Mouse (Mus musculus): ENCODE data around the gene Eif4b.
A peak's percentile ranks its signal among the peaks of the same experiment; 100 is the strongest.

Gene Eif4b

DNA sequence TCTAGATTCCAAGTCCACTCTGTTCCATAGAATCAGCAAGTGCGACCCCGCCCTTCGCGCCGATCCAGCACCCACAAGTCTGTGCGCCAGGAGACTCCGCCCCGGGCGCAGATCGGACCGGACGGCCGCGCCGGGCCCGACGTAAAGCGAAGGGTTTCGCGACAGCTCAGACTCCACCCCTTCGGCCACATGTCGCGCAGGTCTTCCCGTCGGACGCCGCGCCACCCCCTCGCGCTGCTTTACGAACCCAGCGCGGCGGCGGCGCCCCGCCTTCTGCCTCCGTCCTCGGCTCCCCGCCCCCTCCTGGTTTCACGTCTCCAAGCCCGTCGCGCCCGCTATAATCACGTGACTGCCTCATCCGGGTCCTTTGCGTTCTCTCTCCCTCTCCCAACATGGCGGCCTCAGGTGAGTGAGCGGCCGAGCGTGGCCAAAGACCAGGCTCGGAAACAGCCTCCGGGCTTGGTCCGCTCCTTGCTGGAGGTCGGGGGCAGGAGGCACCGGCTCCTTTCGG lies at the start of gene Eif4b:
Gene Eif4b (plus strand): TSS at position 215 of the 511 bp plus-strand sequence.
- peak; percentile 96 for DNase-seq (ENCODE audit: low spot score)

DNA sequence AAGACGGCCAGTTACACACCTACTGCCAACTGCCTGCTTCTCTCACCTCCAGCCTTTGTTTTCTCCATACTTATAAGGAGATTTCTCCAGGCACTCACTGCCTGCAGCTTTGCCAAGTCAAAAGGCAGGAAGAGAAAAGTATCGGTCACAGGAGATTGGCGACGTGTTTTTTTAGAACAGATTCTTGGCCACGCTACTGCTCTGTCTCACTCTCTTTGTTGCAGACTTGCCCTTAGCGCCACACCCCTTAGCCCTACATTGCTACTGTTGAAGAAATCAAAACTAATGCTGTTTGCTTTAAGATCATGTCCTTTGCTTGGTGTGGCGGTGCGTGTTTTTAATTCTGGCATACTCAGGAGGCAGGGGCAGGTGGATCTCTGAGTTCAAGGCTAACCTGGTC lies 49.7 kb upstream of the Eif4b start:
- DNase-seq (ENCODE audit: low spot score), result no peak

- DNase-seq (ENCODE audit: low spot score), result no peak
Measured at GRCm38 (mm10) chr15:102025136-102025872, 48.3 kb upstream of the Eif4b start.

DNA sequence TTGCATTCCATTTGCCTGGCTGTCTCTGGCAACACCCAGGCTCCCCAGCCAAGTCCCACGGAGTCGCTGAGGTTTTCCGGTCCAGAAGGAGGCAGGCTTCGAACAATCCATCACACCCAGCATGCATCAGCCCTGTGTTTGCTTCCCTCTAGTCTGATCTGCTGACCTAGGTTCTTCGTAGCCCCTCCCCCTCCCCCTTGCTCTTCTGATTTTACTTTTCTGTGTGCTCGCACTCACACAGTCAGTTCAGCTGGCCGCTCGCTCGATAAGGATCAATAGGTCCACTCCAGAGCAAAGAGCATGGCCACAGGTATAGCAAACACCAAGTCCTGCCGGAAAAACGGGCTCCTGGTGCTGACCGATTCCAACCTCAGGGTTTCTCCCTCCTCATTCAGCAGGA lies 47.1 kb upstream of the Eif4b start:
- DNase-seq (ENCODE audit: low spot score), result no peak

- DNase-seq (ENCODE audit: low spot score), result no peak
Measured at GRCm38 (mm10) chr15:102028040-102028439, 45.5 kb upstream of the Eif4b start, which contains the start of gene Krt18. Gene Krt18, plus strand, starts transcription at chr15:102028180.

GRCm38 (mm10) chr15:102034121-102035053 lies 39.2 kb upstream of the Eif4b start:
- no peak for DNase-seq (ENCODE audit: low spot score)

DNA sequence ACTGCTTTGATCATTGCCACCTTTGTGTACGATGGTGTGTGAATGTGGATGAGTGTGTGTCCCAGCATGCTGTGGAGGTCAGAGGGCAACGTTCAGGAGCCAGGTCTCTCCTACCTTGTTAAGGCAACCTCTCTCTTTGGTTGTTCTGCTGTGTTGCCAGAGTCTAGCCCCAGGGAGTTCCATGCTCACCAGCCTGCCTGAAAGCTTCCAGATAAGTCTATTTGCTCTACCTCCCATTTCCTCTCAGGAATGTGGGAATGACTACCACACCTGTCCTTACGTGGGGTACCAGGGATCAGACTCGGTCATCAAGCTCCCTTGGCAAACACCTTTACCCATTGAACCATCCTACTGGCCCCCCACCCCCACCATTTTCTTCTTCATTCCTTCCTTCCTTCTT lies 33.3 kb upstream of the Eif4b start:
- DNase-seq (ENCODE audit: low spot score), result no peak

- no peak for DNase-seq (ENCODE audit: low spot score)
Measured at GRCm38 (mm10) chr15:102041951-102042350, 31.6 kb upstream of the Eif4b start.

DNA sequence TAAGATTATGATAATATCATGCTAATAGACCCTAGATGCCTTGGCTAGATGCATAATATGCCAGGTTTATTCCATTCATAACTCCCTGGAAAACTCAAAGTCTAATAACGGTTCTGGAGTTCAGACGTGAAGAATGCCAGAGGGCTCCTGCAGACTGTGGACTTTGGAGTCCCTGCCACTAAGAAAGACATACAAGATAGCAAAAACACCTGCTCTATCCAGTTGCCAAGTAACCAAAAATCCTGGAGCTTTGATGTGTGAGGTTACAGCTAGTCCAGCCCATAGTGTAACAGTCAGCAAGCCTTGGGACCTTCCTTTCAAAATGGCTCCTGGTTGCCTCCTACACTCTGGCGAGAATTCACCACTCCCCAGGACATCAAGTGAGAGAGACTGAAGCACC lies 28.8 kb upstream of the Eif4b start:
- DNase-seq (ENCODE audit: low spot score), result no peak

GRCm38 (mm10) chr15:102045691-102046090 lies 27.9 kb upstream of the Eif4b start:
- no peak for DNase-seq (ENCODE audit: low spot score)

DNA sequence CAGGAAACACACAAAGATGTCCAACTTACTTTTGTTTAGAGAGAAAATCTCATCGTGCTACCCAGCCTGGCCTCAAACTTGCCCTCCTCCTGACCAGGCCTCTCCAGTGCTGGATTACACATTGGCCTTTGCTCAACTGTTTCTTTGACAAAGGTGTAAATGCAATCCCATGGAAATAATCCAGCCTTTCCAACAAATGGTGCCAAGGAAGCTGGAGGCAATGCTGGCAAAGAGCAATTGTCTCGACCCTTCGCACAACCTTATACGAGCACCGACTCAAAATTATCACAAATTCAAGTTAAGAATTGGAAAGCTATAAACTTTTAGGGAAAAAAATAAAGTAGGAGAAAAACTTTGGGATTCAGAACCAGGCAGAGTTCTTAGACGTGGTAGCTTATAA lies 25.6 kb upstream of the Eif4b start:
- no peak for DNase-seq (ENCODE audit: low spot score)

DNA sequence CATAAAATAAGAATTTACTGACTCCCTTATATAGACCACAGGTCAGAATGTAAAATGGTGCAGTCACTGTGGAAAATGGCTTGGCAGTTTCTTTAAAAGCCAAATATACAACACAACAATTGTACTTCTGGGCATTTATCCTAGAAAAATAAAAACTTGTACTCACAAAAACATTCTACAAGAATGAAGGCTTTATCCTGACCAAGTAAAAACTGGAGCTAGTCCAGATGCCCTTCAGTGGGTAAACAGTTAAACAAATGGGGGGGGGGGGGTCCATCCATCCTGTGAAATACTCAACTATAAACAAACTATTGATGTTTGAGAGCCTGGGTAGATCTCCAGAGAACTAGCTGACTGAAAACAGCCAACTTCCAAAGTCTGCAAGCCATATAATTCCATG lies 23.7 kb upstream of the Eif4b start:
- DNase-seq (ENCODE audit: low spot score), result no peak

DNA sequence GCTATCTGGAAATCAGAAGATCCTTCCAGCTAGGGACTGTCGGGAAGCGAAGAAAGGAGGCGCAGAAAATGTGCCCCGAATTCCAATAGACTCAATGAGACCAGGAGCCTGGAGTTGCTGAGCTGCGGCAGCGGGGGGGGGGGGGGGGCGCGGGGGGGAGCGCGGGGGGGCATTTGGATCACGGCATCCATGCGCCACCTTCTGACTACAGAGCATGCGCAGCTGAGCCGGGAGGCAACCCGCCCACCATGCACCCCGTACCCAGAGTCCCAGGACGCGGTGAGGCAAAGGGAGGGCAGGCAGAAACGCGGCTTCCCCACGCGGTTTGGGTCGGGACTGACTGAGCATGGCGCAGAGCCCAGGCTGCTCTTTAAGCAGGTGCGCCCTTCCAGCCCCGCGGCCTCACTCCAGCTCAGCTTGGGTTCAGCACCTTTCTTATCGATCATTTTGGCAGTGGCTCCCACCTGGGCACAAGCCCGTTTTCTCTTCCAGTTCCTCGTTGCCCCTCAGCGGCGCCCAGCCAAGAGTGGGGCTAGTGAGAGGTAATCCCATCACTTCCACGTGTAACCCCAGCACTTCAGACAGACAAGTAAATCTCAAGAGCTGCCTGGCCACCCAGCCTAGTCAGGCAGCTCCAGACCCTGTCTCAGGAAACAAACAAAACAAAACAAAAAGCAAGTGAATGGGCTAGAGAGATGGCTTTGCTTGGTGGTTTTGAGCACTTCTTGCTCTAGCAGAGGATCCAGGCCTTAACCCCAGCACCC lies 21.5 kb upstream of the Eif4b start:
- DNase-seq (ENCODE audit: low spot score), result no peak

DNA sequence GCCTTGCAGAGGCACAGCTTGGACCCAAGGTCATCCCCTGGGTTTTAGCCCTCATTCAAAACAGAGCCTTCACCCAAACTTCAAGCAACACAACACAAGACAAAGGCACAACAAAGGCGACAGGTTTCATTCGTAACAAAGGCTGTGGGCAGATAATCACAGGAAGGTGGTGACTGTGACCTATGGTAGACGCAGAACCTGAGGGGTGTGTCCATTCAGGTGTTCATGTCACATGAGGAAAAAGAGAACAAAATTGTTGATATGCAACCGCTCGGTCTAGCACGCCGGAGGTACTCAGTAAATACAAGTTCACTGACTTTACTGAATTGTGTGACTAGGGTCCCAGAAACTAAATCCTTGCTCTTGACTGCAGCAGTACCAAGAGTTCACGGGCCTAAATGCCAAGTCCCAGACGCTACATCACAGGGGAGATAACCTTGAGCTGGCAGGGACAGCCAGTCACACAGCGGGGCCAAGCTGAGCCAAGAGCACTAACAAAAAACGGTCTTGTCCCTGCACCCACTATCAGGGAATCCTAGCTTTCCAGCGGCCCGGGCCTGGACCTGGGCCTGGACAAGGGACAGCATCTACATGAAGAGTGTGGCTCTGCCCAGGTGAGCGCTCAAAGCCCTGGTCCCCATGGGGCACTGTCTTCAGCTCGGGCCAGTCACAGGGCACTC lies 16.9 kb upstream of the Eif4b start:
- no peak for DNase-seq (ENCODE audit: low spot score)

GRCm38 (mm10) chr15:102065661-102066325 lies 7.8 kb upstream of the Eif4b start:
- DNase-seq (ENCODE audit: low spot score), result peak; percentile 83

DNA sequence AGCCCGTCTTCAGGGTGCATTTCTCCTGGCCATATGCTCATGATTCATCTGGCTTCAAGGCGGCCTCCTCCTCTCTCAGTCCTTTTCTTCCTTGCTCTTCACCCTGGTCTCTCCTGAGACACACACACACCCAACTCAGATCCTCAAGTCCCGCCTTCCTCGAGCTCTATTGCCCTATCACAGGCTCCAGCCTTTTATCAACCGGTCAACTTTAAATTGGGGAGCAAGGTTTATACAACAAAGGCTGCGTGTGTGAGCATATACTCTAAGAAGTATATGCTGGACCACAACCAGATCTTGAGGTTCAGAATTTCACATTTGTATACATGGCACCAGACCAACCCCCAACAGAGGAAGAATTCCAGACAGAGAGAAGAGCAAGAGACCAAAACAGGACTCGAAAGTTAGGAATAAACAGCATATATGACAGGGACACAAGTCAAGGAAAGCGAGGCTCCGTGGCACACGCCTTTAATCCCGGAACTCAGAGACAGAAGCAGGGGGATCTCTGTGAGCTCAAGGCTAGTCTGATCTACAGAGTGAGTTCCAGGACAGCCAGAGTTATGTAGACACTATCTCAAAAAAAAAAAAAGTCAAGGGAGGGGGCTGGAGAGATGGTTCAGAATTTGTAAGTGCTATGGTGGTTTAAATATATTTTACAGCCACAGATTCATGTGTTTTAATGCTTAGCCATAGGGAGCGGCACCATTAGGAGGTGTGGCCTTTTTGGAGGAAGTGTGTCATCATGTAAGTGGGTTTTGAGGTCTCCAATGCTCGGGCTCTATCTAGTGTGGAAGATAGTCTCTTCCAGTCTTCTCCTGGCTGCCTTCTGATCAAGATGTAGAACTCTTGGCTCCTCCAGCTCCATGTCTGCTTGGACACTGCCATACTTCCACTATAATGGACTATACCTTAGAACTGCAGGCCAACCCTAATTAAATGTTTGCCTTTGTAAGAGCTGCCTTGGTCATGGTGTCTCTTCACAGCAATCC lies 2.8 kb upstream of the Eif4b start:
- DNase-seq (ENCODE audit: low spot score), result no peak

DNA sequence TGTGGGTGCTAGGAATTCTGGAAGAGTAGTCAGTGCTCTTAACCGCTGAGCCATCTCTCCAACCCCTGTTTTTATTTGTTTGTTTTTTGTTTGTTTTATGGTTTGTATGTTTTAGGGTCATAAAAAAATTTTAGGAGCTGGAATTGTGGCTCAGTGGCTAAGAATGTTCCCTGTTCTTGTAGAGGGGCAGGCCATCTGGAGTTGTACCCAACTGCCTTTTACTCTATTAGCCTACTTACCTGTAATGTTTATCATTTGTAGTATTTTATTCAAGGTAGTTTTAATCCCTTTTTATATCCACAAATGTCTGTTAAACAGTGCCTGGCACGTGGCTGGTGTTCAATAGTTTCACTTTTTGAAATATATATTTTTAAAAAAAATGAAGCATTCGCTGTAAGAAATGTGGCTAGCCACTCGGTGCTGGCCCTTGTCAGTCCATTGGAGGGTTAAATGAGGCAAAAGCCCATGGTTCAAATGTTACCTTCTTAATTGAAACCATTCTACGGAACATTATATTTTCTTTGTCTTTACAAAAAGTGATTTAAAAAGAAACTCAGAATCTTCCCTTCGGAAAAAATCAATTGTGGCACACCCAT lies 512 bp upstream of the Eif4b start:
- DNase-seq (ENCODE audit: low spot score), result no peak

DNA sequence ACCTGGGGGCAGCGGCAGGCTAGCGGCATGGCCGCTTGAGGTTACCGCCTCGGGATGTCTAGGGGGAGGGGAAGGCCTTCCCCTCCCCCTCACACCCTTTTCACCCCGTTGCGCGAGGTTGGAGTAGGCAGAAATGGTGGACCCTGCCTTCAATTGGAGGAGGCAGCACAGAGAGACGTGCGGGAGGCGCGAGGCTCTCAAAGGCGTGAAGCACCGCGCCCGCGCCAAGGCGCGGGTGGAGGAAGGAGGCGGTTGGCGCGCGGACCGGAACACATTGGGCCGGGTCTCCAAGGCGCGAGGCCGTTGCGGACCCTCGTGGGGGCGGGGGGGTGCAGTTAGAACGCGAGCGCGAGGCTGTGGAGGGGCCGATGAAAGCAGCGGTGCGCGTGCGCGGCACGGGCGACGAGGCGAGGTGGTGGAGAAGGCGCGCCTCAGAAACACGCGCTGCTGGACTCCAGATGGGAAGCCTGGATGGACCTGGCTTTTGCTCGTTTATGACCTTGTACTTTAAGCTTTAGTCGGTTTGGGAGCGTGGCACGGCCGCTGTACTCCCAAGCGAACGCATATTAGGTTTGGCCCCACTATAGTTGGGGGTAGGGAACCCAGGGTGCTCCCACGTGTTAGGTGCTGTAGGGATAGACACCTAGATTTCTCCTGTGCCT lies 628 bp downstream of the Eif4b start:
- DNase-seq (ENCODE audit: low spot score), result peak; percentile 41
